In the genomic region with DNA sequence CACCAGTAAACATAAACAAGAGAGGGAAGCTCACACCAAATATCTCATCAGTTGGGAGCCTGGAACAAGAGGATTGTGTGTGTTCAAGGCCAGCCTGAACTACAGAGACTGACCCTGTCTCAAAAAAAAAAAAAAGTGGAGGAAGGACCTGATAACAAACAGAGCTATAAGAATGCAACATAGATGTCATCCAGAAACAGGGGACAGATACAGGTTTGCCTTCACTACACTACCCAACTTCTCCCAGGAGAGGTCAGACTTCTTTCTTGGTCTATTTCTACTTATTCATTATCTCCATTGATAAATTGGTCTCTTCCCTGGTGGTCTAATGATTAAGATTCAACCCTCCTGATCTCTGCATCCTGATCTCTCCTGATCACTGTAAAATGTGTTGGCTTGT, we compare ENCODE assay signal across 1 mouse cellular context.
TF ChIP-seq lines count a peak whose summit lies in the region.

No protein-coding gene starts in this region.

TF ChIP-seq in MEL, 35 proteins besides CTCF, POLR2A, EP300 and RAD21 (continued from another document):
- TF ChIP-seq ELF1 (IDR thresholded peaks at IDR 0.05; ENCODE audit: low read depth, low read length) = no peak
